Mouse (Mus musculus) MEL (cell line): ENCODE data around the gene Whrn.

ENCODE experiments used
- CTCF ChIP-seq, 3 experiments: IDR thresholded peaks in 2 of 3; conservative IDR thresholded peaks in 1 of 3; 2 replicates each; pipeline ENCODE4 v1.5.1; 2011 to 2012; ENCODE audit warnings: low read length in 3 of 3, low read depth in 2 of 3, mild to moderate bottlenecking in 2 of 3, improper control_type of control experiment in 1 of 3, inconsistent platforms in 1 of 3, mixed read lengths in 1 of 3, moderate library complexity in 1 of 3; ENCODE audit not compliant: control insufficient read depth in 1 of 3, insufficient read depth in 1 of 3, poor library complexity in 1 of 3, severe bottlenecking in 1 of 3
- USF1 ChIP-seq: IDR thresholded peaks from 2 replicates; pipeline ENCODE4 v1.6.1; 2014; ENCODE audit warnings: low read depth, mild to moderate bottlenecking, inconsistent platforms, low read length, improper control_type of control experiment, moderate library complexity
- USF2 ChIP-seq, 2 experiments: IDR thresholded peaks; 2 replicates each; pipeline ENCODE4 v1.6.1; 2011 to 2012; ENCODE audit warnings: improper control_type of control experiment in 2 of 2, low read length in 2 of 2, borderline replicate concordance in 1 of 2, inconsistent platforms in 1 of 2, low read depth in 1 of 2, mild to moderate bottlenecking in 1 of 2; ENCODE audit not compliant: insufficient read depth in 1 of 2

DNA sequence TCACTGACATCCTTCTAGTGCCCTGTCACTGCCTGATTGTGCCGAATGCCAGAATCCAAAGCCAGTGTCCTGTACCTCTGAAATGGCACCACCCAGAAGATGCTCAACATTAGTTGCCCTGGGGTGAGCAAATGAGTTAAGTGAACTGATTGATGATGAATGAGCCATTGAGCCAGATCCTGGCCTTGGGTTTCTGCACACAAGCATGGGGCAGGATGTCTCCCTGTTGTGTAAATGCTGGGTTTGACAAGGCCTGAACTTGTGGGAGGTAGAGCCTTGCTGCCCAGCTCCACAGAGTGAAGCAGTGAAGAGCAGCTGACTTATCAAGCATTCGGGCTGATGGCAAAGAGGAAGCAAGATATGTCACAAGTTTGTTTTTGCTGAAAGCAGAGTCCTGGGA, 52.7 kb downstream of the Whrn start:
- TF ChIP-seq CTCF (IDR thresholded peaks at IDR 0.05 in 2 of 3, conservative IDR thresholded peaks at IDR 0.05 in 1 of 3; ENCODE audit: control insufficient read depth in 1 of 3, insufficient read depth in 1 of 3, low read depth in 2 of 3, low read length in 3 of 3, poor library complexity in 1 of 3, severe bottlenecking in 1 of 3) (no peak), USF1 (no peak), USF2 (IDR thresholded peaks at IDR 0.05; ENCODE audit: borderline replicate concordance in 1 of 2, insufficient read depth in 1 of 2, low read depth in 1 of 2, low read length in 2 of 2) (no peak)
